Mouse (Mus musculus) kidney, adult 8-10 months (tissue): ENCODE measurements around the gene Nr1d1.

Experiments used
- DNase-seq, 2 experiments: peaks; one replicate each; pipeline ENCODE4 v3.0.0; 2022

Gene Nr1d1

DNA sequence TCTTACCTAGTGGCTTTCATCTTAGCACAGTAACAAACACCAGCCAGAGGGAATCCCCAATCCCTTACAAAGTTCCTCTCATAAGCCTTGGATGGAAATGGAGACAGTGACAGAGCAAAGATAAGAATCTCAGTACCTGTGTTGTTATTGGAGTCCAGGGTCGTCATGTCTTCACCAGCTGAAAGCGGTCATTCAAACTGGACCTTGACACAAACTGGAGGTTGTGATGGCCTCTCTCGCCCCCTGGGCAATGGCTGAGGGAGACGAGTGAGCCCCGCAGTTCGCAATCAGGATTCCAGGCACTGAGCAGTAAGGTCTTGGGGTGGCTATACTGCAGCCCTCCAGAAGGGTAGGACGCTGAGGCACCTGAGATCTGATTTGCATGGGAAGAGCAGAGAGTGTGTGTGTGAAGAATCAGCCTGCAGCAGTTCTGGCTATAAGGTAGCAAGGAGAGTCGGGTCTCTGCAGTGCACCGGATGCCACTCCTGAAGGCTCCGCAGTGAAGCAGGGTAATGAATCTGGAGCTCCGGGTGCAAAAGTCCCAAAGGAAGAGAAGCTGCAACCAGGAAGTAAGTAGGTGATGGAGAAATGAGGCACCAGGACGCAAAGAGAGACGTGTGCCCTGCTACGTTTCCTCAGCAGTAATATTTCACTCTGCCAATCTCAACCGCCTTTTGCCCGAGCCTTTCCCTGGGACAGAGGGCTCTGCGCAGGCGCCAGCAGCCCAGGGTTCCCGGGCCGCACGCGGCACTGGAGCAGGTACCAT is at the start of gene Nr1d1:
Nr1d1 (minus strand) TSS at position 752 of the 766 bp plus-strand sequence.
- DNase-seq, result no peak

DNA sequence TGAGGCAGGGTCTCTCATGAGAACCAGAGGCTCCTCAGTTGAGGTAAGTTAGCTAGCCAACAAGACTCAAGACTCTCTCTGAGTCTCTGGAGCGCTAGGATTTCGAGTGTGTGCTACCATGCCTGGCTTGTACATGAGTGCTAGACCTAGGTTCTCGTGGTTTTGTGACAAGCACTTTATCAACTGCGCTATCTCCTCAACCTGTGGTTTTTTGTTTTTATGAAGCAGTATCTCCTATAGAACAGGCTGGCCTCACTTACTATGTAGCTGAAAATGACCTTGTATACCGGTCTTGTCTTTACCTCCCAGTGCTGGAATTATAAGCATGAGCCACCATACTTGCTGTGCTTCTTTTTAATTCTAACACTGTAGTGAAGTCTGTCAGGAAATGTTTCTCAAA is 45.8 kb upstream of the Nr1d1 start:
- no peak for DNase-seq

DNA sequence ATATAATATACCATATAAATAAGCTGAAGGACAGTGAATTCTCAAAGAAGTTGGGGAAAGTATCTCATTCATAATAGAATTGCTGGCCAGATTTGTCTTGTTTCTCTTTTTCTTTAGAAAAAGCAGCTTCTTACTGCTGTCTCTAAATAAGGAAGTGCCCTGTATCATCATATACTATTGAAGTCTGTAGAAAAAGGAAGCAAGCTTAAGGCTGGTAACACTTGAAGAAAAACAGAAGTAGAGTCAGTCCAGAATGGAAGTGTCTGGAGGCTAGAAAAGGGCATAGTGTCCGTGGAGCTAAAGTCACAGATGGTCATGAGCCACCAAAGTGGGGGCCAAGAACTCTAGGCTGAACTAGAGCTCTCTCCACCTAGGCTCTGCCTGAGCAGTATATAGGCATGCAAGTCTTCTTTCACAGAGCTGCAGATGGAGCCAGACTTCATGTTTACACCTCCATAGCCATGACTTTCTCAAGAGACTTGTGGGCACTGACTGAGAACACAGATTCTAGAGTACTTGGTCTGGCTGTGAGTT is 41.6 kb upstream of the Nr1d1 start:
- no peak for DNase-seq

DNA sequence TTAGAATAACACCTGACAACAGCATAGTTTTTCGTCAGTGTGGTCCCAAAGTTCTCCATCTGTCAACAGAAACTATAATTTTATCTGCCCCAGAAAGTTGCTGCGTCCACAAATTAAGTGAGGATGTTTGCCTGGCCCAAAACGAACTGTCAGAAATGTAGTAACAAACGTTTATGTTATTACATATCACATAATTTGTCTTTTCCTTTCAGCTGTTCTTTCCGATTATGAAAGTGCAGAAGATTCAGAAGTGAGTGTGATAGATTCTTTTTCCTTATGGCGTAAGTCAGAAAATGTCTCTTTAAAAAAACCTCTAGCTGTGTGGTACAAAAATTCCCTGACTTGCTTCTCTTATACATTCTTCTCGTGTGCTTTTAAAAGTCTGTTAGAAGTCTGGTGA is 35.6 kb upstream of the Nr1d1 start:
- no peak for DNase-seq

DNA sequence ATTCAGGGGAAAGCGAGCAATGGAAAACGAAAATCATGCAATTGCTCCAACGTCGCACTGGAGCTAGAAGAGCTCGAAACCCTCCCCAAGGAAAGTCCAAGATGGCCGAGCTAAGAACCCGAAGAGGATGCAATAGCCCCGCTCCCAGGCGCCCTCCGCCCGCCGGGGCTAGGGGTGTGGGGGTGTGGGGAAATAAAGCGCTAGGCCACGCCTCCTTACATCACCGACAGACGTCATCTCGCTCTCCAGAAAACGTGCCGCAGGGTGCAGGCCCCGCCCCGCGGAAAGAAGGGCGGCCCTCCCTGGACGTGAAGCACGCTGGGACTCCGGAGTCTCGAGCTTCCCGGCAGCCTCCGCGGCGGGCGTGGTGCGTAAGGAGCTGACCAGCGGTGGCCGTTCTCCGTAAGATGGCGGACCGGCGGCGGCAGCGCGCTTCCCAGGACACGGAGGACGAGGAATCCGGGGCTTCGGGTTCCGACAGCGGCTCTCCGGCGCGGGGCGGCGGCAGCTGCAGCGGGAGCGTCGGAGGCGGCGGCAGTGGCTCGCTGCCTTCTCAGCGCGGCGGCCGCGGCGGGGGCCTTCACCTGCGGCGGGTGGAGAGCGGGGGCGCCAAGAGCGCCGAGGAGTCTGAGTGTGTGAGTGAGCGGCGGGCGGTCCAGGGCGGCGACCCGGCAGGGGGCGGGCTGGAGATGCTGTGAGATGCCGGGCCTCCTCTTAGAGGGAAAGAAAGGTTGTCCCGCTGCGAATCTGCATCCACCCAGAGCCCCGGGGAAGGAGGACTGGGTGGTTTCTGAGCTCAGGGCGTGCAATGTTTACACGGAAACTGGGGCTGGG is 34.5 kb upstream of the Nr1d1 start:
- peak; percentile 99 for DNase-seq

DNA sequence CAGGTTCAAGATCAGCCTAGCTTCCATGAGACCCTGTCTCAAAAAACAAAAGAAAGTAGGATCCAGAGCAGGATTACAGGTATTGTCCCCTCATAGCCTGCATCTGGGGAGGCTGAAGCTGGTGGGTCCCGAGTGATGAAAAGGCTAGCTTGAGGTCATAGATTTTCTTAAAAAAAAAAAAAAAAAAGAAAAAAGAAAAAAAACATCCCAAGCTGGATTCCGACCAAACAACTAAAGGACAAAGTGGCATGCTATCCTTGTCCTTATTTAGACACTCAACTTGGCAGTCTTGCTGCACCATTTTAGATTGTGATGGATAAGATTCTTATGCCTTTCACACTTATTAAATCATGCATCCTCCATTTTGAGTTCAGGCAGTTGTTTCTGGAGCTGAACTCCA is 33.3 kb upstream of the Nr1d1 start:
- DNase-seq, result no peak

DNA sequence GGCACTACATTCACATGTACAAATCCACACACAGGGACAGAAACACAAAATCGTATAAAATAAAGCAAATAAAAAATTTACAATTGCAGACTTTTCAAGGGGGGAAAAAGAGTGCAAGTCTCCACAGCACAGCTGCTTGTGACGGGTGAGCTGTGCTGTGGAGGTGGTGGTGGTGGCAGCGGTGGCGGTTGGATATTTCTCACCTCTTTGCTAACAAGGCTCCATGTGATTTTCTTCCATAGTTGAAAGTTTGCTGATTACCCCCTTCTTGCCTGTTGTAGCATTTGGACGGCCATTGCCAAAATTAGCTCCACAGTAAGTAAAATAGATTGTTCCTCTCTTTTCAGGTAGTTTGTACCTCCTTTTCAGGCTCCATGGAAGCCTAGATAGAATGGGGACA is 29.5 kb upstream of the Nr1d1 start, which contains the start of gene Casc3:
Casc3 (plus strand) TSS at position 301 of the 400 bp plus-strand sequence.
- DNase-seq, result no peak

DNA sequence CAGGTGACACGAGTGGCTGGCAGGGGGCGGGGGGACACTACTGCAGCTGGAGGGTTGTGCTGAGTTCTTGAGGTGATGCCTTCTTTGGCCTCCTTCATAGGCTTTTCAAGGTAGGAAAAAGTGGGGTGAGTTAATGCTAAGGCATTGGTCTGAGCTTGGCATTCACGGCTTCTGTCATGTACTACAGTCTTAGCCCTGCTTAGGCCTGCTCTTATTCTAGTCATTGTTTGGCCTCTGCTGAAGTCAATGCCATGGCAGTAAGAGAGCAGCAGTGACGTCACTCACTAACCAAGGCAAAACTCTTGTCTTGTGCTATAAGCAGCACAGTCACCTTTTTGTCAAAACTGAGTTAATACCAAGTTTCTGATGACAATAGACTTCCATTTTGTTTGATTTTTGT is 22.8 kb upstream of the Nr1d1 start:
- DNase-seq, result no peak

DNA sequence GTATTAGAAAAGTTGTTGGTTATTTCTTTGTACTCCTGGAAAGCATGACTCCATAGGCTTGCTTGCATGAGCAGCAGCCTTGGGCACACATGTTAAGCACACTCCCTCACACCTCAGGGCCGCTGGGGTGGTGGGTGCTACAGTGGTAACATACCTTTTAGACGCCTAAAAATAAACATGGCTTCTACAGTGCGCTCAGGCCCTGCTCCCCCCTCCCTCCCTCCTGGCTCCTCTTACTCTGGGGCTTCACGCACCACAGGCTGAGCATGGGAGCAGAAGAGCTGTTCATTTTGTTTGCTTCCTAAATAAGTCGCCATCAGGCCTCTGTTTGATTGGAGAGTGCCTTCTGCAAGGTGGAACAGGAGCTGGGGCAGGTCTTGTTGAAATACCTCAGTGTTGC is 22.2 kb upstream of the Nr1d1 start:
- DNase-seq, result no peak

DNA sequence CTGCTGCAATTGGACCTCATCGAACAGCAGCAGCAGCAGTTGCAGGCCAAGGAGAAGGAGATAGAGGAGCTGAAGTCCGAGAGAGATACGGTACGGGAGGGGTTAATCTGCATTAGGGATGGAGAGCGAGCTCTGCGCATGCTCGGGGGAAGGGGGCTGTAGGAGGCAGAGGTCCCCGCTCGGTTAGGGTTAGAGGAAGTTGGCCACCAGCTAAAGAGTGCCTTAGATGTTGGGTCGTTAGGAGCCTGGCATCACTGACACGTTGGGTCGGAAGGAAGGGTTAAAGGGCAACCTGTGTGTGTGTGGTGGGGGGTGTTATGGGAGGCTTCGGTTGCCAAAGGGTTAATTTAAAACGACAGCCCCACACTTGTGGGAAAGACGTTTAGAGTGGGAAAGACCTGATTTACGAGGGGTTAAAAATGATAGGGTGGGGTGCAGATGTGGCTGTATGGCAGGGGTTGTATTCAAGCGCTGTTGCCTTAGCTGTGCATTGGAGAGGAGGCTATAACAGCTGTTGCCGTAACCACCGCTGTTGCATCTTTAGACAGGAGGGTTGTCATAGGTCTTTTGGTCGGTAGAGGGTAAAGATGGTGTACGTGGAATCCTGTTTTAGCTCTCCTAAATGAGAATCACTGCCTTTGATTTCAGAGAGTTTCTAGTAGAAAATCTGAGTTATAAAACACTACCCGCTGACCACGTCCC is 21.5 kb upstream of the Nr1d1 start:
- peak; percentile 45 to 52 for DNase-seq

DNA sequence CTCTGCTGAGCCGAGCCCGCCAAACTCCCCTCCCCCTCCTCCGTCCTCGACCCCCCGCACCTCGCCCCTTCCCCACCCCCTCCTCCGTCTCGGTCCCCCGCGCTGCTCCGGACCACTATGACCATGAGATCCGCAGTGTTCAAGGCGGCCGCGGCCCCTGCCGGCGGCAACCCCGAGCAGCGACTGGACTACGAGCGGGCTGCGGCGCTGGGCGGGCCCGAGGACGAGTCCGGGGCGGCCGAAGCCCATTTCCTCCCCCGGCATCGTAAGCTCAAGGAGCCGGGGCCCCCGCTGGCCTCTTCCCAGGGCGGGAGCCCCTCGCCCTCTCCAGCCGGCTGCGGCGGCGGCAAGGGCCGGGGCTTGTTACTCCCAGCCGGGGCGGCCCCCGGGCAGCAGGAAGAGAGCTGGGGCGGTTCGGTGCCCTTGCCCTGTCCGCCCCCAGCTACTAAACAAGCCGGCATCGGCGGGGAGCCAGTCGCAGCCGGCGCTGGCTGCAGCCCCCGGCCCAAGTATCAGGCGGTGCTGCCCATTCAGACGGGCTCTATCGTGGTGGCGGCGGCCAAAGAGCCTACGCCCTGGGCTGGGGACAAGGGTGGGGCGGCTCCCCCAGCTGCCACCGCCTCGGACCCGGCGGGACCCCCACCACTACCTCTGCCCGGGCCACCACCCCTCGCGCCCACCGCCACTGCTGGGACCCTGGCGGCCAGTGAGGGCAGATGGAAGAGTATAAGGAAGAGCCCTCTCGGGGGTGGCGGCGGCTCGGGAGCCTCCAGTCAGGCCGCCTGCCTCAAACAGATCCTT is 20.8 kb upstream of the Nr1d1 start:
- peak; percentile 38 to 48 for DNase-seq

DNA sequence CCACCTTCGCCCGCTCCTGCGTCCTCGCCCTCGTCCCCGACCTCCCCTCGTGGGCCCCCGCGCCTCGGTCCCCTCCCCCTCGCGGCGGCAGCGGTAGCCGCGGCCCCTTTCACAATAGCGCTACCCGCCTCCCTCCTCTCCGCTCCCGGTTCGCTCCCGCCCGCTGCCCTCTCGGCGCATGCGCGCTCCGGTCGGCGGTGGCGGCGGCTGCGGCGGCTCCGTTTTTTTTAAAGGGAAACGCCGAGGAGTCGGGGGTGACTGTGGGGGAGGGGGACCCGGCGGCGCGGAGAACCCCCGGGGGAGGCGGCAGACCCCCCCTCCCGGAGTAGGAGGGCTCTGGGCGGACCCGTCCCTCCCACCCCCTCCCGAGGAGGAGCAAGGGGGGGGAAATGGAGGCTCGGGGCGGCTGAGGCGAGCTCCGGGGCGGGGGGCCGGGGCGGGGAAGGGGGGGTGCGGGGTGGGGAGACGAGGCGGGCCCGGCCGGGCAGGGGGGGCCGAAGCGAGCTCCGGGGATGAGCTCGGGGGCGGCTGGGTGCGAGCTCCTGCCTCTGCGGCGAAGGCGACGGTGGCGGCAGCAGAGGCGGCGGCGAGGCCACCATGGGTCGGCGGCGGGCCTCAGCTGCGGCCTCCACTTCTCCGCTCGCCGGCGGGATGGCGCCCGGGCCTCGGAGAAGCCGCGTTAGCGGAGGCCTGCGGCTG is 20.0 kb upstream of the Nr1d1 start, which contains the start of gene Msl1:
Msl1 (plus strand) TSS at position 502 of the 699 bp plus-strand sequence.
- DNase-seq, result peak; percentile 83 to 88

DNA sequence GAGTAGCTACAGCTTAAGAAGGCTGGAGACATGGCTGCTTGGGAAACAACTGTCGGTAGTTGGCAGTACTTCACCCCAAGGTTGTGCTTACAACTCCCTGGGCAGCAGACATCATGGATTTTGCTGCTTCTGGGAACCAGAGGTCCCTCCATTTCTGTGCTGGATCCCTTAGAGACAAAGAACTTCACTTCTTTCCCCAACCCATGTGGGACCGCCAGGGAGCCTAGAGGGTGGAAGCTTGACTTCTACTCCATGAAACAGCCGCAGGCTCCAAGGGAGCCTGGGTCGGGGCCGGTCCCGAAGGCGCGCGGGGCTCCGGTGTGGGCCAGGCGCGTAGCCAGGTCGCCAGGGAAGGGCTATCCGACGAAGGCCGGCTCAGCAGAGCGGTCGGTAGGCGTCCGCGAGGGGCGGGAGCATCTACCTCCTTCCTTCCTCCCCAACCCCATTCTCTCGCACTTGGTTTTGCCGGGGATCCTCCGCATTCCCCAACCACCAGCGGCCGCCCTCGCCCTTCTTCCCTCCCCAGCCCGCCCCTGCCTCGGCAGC is 19.4 kb upstream of the Nr1d1 start:
- peak; percentile 76 to 78 for DNase-seq

DNA sequence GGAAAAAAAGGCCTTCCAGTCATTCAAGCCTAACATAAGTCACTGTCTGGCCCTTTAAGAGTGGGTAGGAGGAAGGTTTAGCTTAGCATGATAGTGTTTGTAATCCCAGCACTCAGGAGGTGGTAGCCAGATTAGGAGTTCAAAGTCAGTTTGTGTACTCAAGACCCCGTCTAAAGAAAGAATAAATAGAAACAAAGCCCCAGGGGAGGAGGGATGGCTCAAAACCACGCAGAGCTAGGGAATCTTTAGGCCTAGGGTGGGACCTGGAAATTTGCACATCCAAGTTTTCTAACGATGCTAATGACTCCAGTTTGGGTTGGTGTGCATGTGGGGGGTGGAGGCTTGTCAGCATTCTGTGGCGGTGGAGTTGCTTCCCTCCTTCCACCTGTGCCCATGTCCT is 16.9 kb upstream of the Nr1d1 start:
- DNase-seq, result no peak

DNA sequence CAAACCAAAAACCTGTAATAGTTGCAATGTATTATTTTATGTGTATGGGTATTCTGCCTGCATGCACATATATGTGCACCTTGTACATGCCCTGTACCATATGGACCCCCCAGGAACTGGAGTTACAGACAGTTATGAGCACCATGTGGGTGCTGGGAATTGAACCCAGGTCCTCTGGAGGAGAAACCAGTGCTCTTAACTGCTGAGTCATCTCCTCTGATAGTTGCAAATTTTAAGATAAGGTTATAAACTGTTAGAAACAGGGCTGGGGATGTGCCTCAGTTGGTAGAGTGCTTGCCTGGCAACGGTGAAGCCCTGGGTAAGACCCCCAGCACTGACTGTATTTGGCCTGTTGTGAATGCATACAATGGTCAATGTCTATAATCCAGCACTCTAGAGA is 16.3 kb upstream of the Nr1d1 start:
- no peak for DNase-seq

DNA sequence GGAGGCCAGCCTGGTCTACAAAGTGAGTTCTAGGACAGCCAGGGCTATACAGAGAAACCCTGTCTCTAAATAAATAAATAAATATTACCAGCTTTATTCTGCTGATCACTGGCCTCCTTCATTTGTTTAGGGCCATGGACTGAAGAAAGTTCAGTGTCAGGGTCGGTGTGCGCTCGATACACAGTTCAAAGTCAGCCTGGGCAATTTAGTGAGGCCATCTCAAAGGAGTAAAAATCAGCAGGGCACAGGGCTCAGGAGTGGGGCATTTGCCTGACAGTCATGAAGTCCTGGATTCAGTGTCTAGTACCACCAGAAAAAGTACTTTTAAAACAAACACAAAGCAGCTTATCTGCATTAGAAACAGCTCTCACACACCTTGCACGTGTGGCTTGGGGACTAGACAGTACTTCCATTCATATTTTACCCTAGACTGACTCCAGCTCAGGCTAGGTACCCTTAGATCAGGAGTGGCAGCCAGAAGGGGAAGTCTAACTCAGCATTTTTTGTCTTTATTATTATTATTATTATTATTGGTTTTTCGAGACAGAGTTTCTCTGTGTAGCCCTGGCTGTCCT is 15.6 kb upstream of the Nr1d1 start:
- DNase-seq, result no peak

DNA sequence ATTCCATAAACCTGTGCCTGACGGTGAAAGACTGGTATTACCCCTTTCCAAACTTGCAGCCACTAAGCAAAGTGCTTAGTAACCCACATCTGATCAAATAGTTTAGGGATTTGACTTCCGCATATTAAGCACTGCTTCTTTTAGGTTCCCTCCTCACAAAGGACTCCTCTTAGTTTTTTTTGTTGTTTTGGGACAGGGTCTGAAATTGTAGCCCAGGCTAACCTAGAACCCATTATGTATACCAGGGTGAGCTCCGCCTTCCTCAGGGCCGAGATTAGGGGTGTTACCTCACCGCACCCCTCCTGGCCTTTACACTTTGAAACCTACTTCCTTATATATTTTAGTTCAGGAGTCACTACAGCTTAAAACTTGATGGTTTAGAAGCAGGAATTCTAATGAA is 14.7 kb upstream of the Nr1d1 start:
- no peak for DNase-seq

DNA sequence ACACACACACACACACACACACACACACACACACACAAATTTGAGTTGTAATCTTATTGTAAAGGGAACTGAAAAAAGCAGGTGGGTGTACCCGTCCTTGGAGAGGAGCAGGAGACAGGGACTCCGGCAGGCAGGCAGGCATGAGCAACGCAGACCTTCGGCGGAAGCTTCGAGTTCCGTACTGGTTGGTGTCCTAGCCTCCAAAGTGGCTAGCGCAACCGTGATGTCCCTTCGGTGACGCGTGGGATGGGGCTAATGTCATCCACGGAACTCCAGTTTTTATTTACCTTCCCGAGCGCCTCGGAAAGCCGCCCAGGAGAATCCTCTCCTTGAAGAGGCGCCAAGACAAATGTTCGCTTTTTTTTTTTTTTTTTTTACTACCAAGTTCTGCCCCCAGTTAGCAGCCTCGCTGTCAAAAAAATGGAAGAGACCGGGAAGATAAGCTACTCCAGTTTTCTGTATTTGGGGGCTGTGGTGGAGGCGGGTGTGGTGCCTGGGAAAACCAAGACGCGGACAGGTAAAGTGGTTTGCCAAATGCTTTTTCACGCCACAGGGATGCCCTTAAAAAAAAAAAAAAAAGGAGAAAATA is 14.2 kb upstream of the Nr1d1 start:
- DNase-seq, result peak in 1 of 2 experiments; percentile 40

DNA sequence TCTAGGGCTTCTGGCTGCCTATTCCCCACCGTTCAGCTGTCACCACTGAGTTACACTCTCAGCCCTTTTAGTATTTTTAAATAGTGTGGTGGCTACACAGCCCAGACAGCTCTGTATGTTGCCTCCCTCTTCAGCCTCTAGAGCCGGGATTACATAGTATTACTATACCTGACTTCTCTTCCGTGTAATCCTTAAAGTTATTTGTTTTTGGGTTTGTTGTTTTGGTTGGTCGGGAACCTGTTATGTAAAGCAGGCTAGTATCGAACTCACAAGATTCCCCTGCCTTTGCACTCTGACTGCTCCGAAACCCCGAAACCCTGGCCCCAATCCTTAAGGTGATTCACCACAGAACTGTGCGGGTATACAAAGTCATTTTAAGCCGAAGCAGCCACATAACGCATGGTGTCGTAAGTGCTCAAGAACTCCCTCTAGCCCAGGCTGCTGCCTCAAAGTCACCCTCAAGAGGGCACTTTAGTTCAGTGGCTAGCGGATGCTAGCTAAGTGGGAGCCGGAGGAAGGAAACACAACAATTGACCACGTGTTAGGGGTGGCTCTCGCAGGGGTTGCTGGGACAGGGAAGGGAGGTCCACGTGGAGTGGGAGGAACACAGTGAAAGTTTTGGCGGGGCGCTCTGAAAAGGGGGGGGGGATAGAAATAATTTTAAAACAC is 13.6 kb upstream of the Nr1d1 start:
- DNase-seq, result peak; percentile 93 to 94

DNA sequence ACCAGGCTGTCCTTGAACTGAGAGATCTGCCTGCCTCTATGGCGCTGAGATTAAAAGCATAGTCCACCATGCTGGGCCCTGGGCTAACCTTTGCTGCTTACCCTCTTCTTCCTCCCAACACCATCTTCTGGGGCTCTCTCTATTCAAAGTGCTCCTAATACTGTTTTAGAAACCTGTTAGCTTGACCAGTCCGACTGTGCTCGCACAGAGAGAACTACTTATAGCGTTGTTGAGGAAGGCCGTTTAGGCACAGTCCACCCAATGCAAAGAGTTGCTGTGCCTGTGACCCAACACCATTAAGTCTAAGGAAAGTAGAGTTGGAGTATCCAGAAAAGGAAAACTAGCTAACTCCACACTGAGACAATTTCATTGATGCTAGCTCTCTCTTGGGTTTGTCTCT is 13.0 kb upstream of the Nr1d1 start:
- no peak for DNase-seq
